Mouse (Mus musculus) brown adipose tissue, adult 24 weeks (tissue): ENCODE measurements at regions not wholly inside any gene's neighbourhood (a gene's known extent, or its start where the extent isn't known, plus 50 kb on each side); places are given as distances from the start of the nearest gene placed in this dataset.
"Not testable (repeated sequence)": the region's sequence is repeated elsewhere in the genome, so short reads cannot be mapped to it uniquely, and the experiment has no call there.

Experiments used
- H3K27ac ChIP-seq: fragments of 200-500 bp; replicated peaks from 2 replicates; pipeline ENCODE4 v1.5.1; 2012; ENCODE audit warnings: low read depth, mild to moderate bottlenecking, low read length
- H3K4me1 ChIP-seq: fragments of 200-500 bp; 2 replicates; pipeline ENCODE4 v1.6.1; 2012; ENCODE audit warnings: low read length, mixed read lengths; ENCODE audit not compliant: control insufficient read depth, insufficient read depth, insufficient read length
- H3K4me3 ChIP-seq: fragments of 200-500 bp; 2 replicates; pipeline ENCODE4 v1.5.1; 2012; ENCODE audit warnings: low read depth, mild to moderate bottlenecking, low read length, moderate library complexity; ENCODE audit not compliant: insufficient read depth

DNA sequence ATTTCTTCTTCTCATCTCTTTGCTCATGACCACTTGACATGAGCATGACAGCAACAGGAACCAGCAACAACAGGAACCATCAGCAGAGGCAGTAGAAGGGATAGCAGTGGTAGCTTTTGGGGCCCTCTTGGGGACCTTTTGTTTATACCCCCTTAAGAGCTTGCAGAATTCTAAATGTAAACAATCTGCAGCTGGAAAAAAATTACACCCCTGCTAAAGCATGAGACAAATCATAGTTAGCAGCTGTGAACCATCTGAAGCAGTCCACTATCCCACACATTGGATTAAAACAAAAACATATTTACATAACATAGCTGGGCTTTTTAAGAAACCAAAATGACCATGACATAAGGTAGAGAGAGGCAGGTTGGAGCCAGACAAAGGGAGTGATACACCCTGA, 126.9 kb upstream of the Plxna2 start:
- Histone ChIP-seq H3K4me3 (no peak overlapping the region), H3K4me1 (no peaks in the 10 kb centered on the region), H3K27ac (no peak overlapping the region)

DNA sequence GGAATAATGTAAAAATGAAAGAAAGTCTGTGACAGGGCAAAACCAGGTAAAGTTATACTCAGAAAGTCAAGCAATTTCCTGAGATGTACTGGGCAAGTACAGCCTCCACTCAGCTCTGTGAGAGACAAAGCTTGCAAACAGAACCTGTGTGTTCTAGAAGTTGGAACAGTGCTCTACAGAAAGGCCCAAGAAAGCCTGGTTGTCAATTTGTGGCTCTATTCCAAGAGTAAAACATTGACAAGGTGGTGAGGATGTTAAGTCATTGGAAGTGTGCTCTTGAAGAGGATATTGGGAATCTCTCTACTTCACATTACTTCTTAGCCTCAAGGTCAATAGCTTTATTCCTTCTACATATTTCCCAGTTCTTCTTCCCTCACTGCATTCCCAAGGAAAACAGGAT, 129.9 kb upstream of the Plxna2 start:
- Histone ChIP-seq H3K4me3 (no peak overlapping the region), H3K4me1 (no peaks in the 10 kb centered on the region), H3K27ac (no peak overlapping the region)

- Histone ChIP-seq H3K4me1 (no peaks in the 10 kb centered on the region), H3K4me3 (no peak overlapping the region), H3K27ac (no peak overlapping the region)
Observed at GRCm38 (mm10) chr1:194482717-194483059, 135.3 kb upstream of the Plxna2 start.

- Histone ChIP-seq H3K4me3 (no peak overlapping the region), H3K27ac (no peak overlapping the region), H3K4me1 (no peaks in the 10 kb centered on the region)
Observed at GRCm38 (mm10) chr1:194482001-194482716, 135.9 kb upstream of the Plxna2 start.

- not testable (repeated sequence) for H3K27ac ChIP-seq, H3K4me3 ChIP-seq, H3K4me1 ChIP-seq
Observed at GRCm38 (mm10) chr1:194471281-194471680, 146.7 kb upstream of the Plxna2 start.

GRCm38 (mm10) chr1:194452480-194452879, 165.5 kb upstream of the Plxna2 start:
- Histone ChIP-seq H3K4me1 (no peaks in the 10 kb centered on the region), H3K27ac (no peak overlapping the region), H3K4me3 (no peak overlapping the region)

DNA sequence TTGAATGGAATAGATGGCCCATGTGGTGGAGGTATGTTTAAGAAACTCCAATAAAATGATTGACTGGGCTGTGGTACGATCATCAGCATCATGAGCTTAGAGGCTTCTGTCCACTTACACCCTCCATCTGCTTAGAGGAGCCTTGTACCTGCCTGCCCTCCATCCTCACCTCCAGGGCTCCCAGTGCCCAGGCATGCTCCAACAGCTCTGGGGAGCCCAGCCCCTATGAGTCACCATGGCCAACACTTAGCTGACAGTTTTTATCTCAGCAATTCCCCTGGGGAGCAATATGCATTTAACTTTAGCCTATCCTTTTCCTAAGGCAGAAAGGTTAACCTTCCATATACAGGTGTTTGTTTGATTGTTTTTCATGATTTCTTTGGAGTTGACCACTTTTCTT, 174.3 kb upstream of the Plxna2 start:
- Histone ChIP-seq H3K4me1 (no peaks in the 10 kb centered on the region), H3K4me3 (no peak overlapping the region), H3K27ac (no peak overlapping the region)

GRCm38 (mm10) chr1:194437301-194437700, 180.7 kb upstream of the Plxna2 start:
- Histone ChIP-seq H3K4me1 (no peaks in the 10 kb centered on the region), H3K27ac (no peak overlapping the region), H3K4me3 (no peak overlapping the region)

GRCm38 (mm10) chr1:194435060-194435459, 183.0 kb upstream of the Plxna2 start:
- Histone ChIP-seq H3K27ac (no peak overlapping the region), H3K4me3 (no peak overlapping the region), H3K4me1 (no peaks in the 10 kb centered on the region)

GRCm38 (mm10) chr1:194428586-194428985, 189.4 kb upstream of the Plxna2 start:
- Histone ChIP-seq H3K27ac (no peak overlapping the region), H3K4me3 (no peak overlapping the region)

DNA sequence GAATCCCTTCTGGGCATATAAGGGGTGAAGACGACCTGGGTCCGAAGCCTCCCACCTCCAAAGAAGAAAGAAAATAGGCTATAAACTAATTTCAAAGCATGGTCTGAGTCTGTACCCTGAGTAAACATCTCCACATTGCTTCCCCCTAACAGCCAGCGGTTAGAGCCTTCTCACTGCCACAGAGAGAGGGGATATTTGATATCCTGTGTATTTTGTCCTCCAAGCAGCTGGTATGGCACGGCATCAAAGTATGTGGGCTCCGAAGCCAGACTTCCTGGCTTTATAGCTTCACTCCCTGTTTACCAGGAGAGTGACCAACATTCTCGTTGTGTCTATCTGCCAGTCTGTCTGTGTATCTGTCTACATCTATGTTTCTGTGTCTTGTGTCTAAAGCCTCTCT, 191.7 kb upstream of the Plxna2 start:
- Histone ChIP-seq H3K4me1 (no peaks in the 10 kb centered on the region), H3K4me3 (no peak overlapping the region), H3K27ac (no peak overlapping the region)

More at GRCm38 (mm10) chr1:194428586-194428985, 189.4 kb upstream of the Plxna2 start:
- H3K4me1 ChIP-seq: no peaks in the 10 kb centered on the region

DNA sequence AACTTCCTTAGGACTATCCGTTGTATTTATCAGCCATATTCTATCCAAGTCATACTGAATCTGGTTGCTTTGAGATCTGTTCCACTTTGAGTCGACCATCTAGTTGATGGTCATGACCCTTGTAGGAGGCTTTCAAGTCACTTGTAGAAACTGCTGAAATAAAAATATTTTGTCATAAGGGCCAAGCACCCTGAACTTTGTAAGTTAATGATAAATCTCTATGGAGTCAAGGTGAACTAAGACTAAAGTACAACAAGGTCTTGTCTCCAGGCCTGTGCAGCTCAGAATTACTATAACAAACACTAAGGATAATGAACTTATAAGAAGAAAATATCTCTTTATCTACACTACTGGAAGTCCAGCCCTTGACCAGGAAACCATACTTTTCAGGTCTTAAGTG, 193.8 kb upstream of the Plxna2 start:
- H3K4me1 ChIP-seq: no peaks in the 10 kb centered on the region
- no peak overlapping the region for H3K27ac ChIP-seq
- H3K4me3 ChIP-seq: no peak overlapping the region

DNA sequence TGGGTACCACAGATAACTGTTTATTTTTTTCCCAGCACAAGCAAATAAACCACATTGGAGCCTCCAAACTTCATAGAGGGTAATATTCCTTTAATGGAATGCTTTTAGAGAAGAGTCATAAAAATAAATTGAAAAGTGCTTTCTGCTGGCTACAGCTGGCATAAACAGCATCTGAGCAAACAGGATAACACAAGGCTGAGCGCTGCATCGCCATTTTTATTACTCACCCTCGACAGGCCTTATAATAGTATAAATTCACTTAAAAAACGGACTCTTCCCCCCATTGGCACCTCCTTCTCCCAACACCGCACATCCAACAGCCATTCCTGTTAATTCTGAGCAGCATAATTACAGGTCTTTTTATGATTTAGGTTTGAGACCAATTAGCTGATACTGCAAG, 205.8 kb upstream of the Plxna2 start:
- Histone ChIP-seq H3K4me3 (no peak overlapping the region), H3K4me1 (no peaks in the 10 kb centered on the region), H3K27ac (no peak overlapping the region)

- H3K27ac ChIP-seq: no peak overlapping the region
- no peak overlapping the region for H3K4me3 ChIP-seq
Observed at GRCm38 (mm10) chr1:194411788-194412187, 206.2 kb upstream of the Plxna2 start.

DNA sequence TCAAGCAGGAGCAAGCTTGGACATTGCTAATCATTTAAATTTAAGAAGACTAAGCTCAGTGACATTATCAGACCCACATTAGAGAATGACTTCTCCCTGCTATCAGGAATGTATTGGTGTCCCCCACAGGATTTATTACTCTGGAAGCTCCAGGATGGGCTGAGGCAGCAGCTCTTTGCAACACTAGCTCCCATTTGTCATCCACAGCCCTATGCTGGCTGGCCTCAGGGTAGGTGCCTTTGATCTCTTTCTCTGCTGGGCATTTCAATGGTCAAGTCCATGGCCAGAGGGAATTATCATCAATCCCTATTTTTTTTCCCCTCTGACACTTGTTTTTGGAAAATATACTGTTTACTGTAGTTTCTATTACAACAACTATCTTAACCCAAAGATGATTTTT, 218.7 kb upstream of the Plxna2 start:
- no peak overlapping the region for H3K27ac ChIP-seq
- no peaks in the 10 kb centered on the region for H3K4me1 ChIP-seq
- H3K4me3 ChIP-seq: no peak overlapping the region

More at GRCm38 (mm10) chr1:194411788-194412187, 206.2 kb upstream of the Plxna2 start:
- H3K4me1 ChIP-seq: no peaks in the 10 kb centered on the region

DNA sequence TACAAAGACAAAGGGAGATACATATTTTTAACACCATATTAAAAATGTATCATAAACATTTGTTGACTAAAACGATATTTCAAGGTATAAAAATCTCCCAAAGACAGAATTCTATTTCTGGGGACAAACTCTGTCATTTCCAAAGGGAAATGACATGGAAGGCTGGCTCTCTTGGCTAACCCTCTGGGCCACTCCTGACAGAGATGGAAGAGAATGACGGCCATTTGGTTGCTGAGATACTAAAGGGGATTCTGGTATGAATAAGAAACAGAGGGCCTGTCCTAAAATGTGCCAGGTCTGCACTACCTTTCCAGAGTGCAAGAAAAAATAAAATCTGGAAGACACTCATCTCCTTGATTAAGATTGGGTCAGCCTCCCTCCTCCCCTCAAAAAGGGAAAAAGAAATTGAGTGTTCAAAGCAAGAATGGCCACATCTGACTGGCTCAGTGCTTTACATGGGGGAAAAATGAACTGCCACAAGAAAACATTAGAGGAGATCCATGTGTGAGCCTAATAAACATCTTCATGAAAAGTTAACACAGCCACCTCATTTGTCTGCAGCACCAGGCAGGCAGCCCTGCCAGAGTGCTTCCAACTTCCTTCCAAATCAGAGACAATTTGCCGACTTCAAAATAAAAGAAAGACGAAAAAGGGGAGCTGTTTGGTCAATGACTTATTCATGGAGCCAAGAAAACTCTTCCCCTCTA, 221.1 kb upstream of the Plxna2 start:
- no peak overlapping the region for H3K27ac ChIP-seq
- H3K4me1 ChIP-seq: no peaks in the 10 kb centered on the region
- H3K4me3 ChIP-seq: no peak overlapping the region
